Mouse (Mus musculus): ENCODE measurements around the gene Pip5k1c. TPM values are rescaled to one million over a fixed set of nuclear protein-coding genes. Genes with fewer than 3 reads are reported as not detected.
A peak's percentile ranks its signal among the peaks of the same experiment; 100 is the strongest.

Gene Pip5k1c
- polyA plus RNA-seq, 1 experiment from 2014 or later, result 13.4 TPM

- Histone ChIP-seq H3K36me3 (replicated peaks) (0 out of 2 replicates have a peak, but pooled peaks cover 6% of the 10 kb centered on the region), H3K9ac (no peak overlapping the region), H3K4me3 (replicated peaks) (no peak overlapping the region)
Observed at GRCm38 (mm10) chr10:81295185-81295584, 2.4 kb downstream of the Pip5k1c start.

GRCm38 (mm10) chr10:81297246-81297645 lies 4.5 kb downstream of the Pip5k1c start:
- Histone ChIP-seq H3K27ac (replicated peaks) (peak overlapping the region; percentile 86), H3K27me3 (no peaks in the 10 kb centered on the region), H3K4me1 (replicated peaks) (peaks cover 97% of the 10 kb centered on the region), H3K4me3 (replicated peaks) (no peak overlapping the region), H3K9ac (peak overlapping the region; percentile 6; the same call in 1 of the 2 replicates), H3K4me2 (peak overlapping the region; percentile 27), H3K36me3 (replicated peaks) (0 out of 2 replicates have a peak, but pooled peaks cover 6% of the 10 kb centered on the region), H3K9me3 (replicated peaks) (no peaks in the 10 kb centered on the region)
- WGBS (ENCODE audit: insufficient replicate concordance), result 63% methylated on average over 6 of the region's 6 CpGs
- ATAC-seq (ENCODE audit: insufficient read depth), result no peak

More at GRCm38 (mm10) chr10:81295185-81295584, 2.4 kb downstream of the Pip5k1c start:
- peak overlapping the region; percentile 95; the same call in 1 of the 2 replicates for H3K4me2 ChIP-seq
- WGBS (ENCODE audit: insufficient replicate concordance), result 74% methylated on average over 6 of the region's 6 CpGs
- H3K27me3 ChIP-seq, result peaks cover 9% of the 10 kb centered on the region; the same call in 1 of the 2 replicates
- ATAC-seq (ENCODE audit: insufficient read depth), result no peak
- no peaks in the 10 kb centered on the region for H3K9me3 ChIP-seq (replicated peaks)
- H3K4me1 ChIP-seq (replicated peaks), result peaks cover 96% of the 10 kb centered on the region
- H3K27ac ChIP-seq (replicated peaks), result no peak overlapping the region

GRCm38 (mm10) chr10:81297845-81298244 lies 5.1 kb downstream of the Pip5k1c start:
- 23% methylated on average over 10 of the region's 10 CpGs for WGBS (ENCODE audit: insufficient replicate concordance)
- Histone ChIP-seq H3K36me3 (replicated peaks) (0 out of 2 replicates have a peak, but pooled peaks cover 6% of the 10 kb centered on the region), H3K4me1 (replicated peaks) (peaks cover 99% of the 10 kb centered on the region), H3K27me3 (no peaks in the 10 kb centered on the region), H3K27ac (replicated peaks) (peak overlapping the region; percentile 86), H3K9ac (peak overlapping the region; percentile 6; the same call in 1 of the 2 replicates), H3K4me2 (peak overlapping the region; percentile 27), H3K9me3 (replicated peaks) (no peaks in the 10 kb centered on the region), H3K4me3 (replicated peaks) (no peak overlapping the region)
- peak; percentile 7; the same call in 1 of the 2 replicates for ATAC-seq (ENCODE audit: insufficient read depth)

- Histone ChIP-seq H3K27me3 (no peaks in the 10 kb centered on the region), H3K27ac (replicated peaks) (peak overlapping the region; percentile 86), H3K4me2 (peak overlapping the region; percentile 27; the same call in 1 of the 2 replicates), H3K4me1 (replicated peaks) (peaks cover 100% of the 10 kb centered on the region), H3K4me3 (replicated peaks) (no peak overlapping the region), H3K36me3 (replicated peaks) (0 out of 2 replicates have a peak, but pooled peaks cover 6% of the 10 kb centered on the region), H3K9ac (no peak overlapping the region), H3K9me3 (replicated peaks) (no peaks in the 10 kb centered on the region)
- no peak for ATAC-seq (ENCODE audit: insufficient read depth)
- 61% methylated on average over 17 of the region's 17 CpGs for WGBS (ENCODE audit: insufficient replicate concordance)
Observed at GRCm38 (mm10) chr10:81298369-81299100, 5.8 kb downstream of the Pip5k1c start.

GRCm38 (mm10) chr10:81299585-81300351 lies 7.0 kb downstream of the Pip5k1c start:
- Histone ChIP-seq H3K9me3 (replicated peaks) (no peaks in the 10 kb centered on the region), H3K4me3 (replicated peaks) (no peak overlapping the region), H3K9ac (no peak overlapping the region), H3K36me3 (replicated peaks) (0 out of 2 replicates have a peak, but pooled peaks cover 6% of the 10 kb centered on the region), H3K27ac (replicated peaks) (peak overlapping the region; percentile 86), H3K27me3 (no peaks in the 10 kb centered on the region), H3K4me2 (peak overlapping the region; percentile 27), H3K4me1 (replicated peaks) (peaks cover 100% of the 10 kb centered on the region)
- 61% methylated on average over 14 of the region's 14 CpGs for whole genome bisulfite sequencing (ENCODE audit: insufficient replicate concordance)
- ATAC-seq (ENCODE audit: insufficient read depth), result no peak; the same call in 1 of the 2 replicates

GRCm38 (mm10) chr10:81300352-81300907 lies 7.7 kb downstream of the Pip5k1c start:
- Histone ChIP-seq H3K9me3 (replicated peaks) (no peaks in the 10 kb centered on the region), H3K4me1 (replicated peaks) (peaks cover 97% of the 10 kb centered on the region), H3K27me3 (no peaks in the 10 kb centered on the region), H3K36me3 (replicated peaks) (0 out of 2 replicates have a peak, but pooled peaks cover 4% of the 10 kb centered on the region), H3K4me3 (replicated peaks) (no peak overlapping the region), H3K9ac (no peak overlapping the region), H3K27ac (replicated peaks) (peak overlapping the region; percentile 86), H3K4me2 (peak overlapping the region; percentile 27)
- peak; percentile 36 for ATAC-seq (ENCODE audit: insufficient read depth)
- 77% methylated on average over 9 of the region's 9 CpGs for WGBS (ENCODE audit: insufficient replicate concordance)

- H3K4me1 ChIP-seq (replicated peaks), result peaks cover 88% of the 10 kb centered on the region
- H3K9ac ChIP-seq, result no peak overlapping the region
- H3K36me3 ChIP-seq (replicated peaks), result peaks cover 8% of the 10 kb centered on the region
- ATAC-seq (ENCODE audit: insufficient read depth), result no peak
- no peak overlapping the region for H3K4me3 ChIP-seq (replicated peaks)
- 0 out of 2 replicates have a peak overlapping the region, but pooled peaks have one; percentile 86 for H3K27ac ChIP-seq (replicated peaks)
- 63% methylated on average over 9 of the region's 9 CpGs for WGBS (ENCODE audit: insufficient replicate concordance)
- H3K4me2 ChIP-seq, result no peak overlapping the region
- H3K27me3 ChIP-seq, result no peaks in the 10 kb centered on the region
- H3K9me3 ChIP-seq (replicated peaks), result no peaks in the 10 kb centered on the region
Observed at GRCm38 (mm10) chr10:81301321-81301720, 8.6 kb downstream of the Pip5k1c start.

GRCm38 (mm10) chr10:81302288-81302687 lies 9.5 kb downstream of the Pip5k1c start:
- peak overlapping the region; percentile 13 for H3K9ac ChIP-seq
- 0 out of 2 replicates have a peak overlapping the region, but pooled peaks have one; percentile 31 for H3K27ac ChIP-seq (replicated peaks)
- peak overlapping the region; percentile 43 for H3K4me2 ChIP-seq
- ATAC-seq (ENCODE audit: insufficient read depth), result no peak
- 62% methylated on average over 4 of the region's 4 CpGs for WGBS (ENCODE audit: insufficient replicate concordance)
- H3K27me3 ChIP-seq, result no peaks in the 10 kb centered on the region
- H3K36me3 ChIP-seq (replicated peaks), result peaks cover 18% of the 10 kb centered on the region
- H3K4me1 ChIP-seq (replicated peaks), result peaks cover 79% of the 10 kb centered on the region
- H3K9me3 ChIP-seq (replicated peaks), result no peaks in the 10 kb centered on the region
- H3K4me3 ChIP-seq (replicated peaks), result 0 out of 2 replicates have a peak overlapping the region, but pooled peaks have one; percentile 10

GRCm38 (mm10) chr10:81302781-81303218 lies 10.0 kb downstream of the Pip5k1c start:
- Histone ChIP-seq H3K27ac (replicated peaks) (peak overlapping the region; percentile 56), H3K9ac (peak overlapping the region; percentile 13), H3K4me1 (replicated peaks) (peaks cover 73% of the 10 kb centered on the region), H3K9me3 (replicated peaks) (no peaks in the 10 kb centered on the region), H3K36me3 (replicated peaks) (peaks cover 23% of the 10 kb centered on the region), H3K4me2 (peak overlapping the region; percentile 43), H3K27me3 (no peaks in the 10 kb centered on the region), H3K4me3 (replicated peaks) (0 out of 2 replicates have a peak overlapping the region, but pooled peaks have one; percentile 10)
- 13% methylated on average over 14 of the region's 14 CpGs for WGBS (ENCODE audit: insufficient replicate concordance)
- 0 out of 2 replicates have a peak, but pooled peaks have one; percentile 3 for ATAC-seq (ENCODE audit: insufficient read depth)

GRCm38 (mm10) chr10:81303258-81303657 lies 10.5 kb downstream of the Pip5k1c start:
- WGBS (ENCODE audit: insufficient replicate concordance), result 31% methylated on average over 10 of the region's 10 CpGs
- ATAC-seq (ENCODE audit: insufficient read depth), result no peak
- Histone ChIP-seq H3K36me3 (replicated peaks) (peaks cover 27% of the 10 kb centered on the region), H3K4me1 (replicated peaks) (peaks cover 69% of the 10 kb centered on the region), H3K27ac (replicated peaks) (peak overlapping the region; percentile 56), H3K27me3 (no peaks in the 10 kb centered on the region), H3K4me2 (peak overlapping the region; percentile 43), H3K4me3 (replicated peaks) (no peak overlapping the region), H3K9ac (0 out of 2 replicates have a peak overlapping the region, but pooled peaks have one; percentile 13), H3K9me3 (replicated peaks) (no peaks in the 10 kb centered on the region)
